Comparison of ENCODE assay signal across 8 mouse cellular contexts in genomic region chr5:137268131-137268910, GRCm38 (mm10). TPM values are rescaled to one million over a fixed set of nuclear protein-coding genes. Genes with fewer than 3 reads are reported as not detected.
A peak's percentile ranks its signal among the peaks of the same experiment; 100 is the strongest.
DNase-seq lines count a peak whose midpoint lies in the region; ATAC-seq and TF ChIP-seq lines count a peak whose summit lies in the region.

No protein-coding gene starts in this region.

- H3K9ac ChIP-seq in liver, postnatal 0 days (replicated peaks), result no peak overlapping the region
- no peak overlapping the region for H3K9ac ChIP-seq in liver, embryonic 11.5 days (ENCODE audit: low read depth, low read length)
- no peak overlapping the region for H3K9ac ChIP-seq in heart, embryonic 11.5 days (ENCODE audit: low read depth, low read length)

- DNase-seq in liver, postnatal 0 days, result no peak
- no peak for DNase-seq in liver, embryonic 11.5 days (ENCODE audit: low spot score)
- DNase-seq in kidney, postnatal 14 days, result peak; percentile 47
- DNase-seq in thymus, postnatal 0 days (ENCODE audit: low spot score), result peak; percentile 54
- no peak for DNase-seq in urinary bladder, postnatal 14 days (ENCODE audit: low spot score)
- no peak for DNase-seq in lung, postnatal 14 days
- DNase-seq in layer of hippocampus, postnatal 14 days (ENCODE audit: low spot score in 2 of 2), result no peak

- 20% methylated on average over 18 of the region's 18 CpGs for WGBS in liver, postnatal 0 days (ENCODE audit: insufficient replicate concordance)
- 29% methylated on average over 17 of the region's 18 CpGs for WGBS in liver, embryonic 11.5 days
- 28% methylated on average over 16 of the region's 18 CpGs for WGBS in heart, embryonic 11.5 days (ENCODE audit: insufficient replicate concordance)

- no peaks in the 10 kb centered on the region for H3K36me3 ChIP-seq in liver, postnatal 0 days (replicated peaks; ENCODE audit: insufficient read depth, low read length)
- H3K36me3 ChIP-seq in liver, embryonic 11.5 days (ENCODE audit: control insufficient read depth, insufficient read depth, low read length), result no peaks in the 10 kb centered on the region
- no peaks in the 10 kb centered on the region for H3K36me3 ChIP-seq in heart, embryonic 11.5 days (ENCODE audit: control insufficient read depth, insufficient read depth, low read length)

- TF ChIP-seq CTCF in liver, postnatal 0 days (IDR thresholded peaks at IDR 0.05; ENCODE audit: low read depth), result no peak

- H3K9me3 ChIP-seq in liver, postnatal 0 days (ENCODE audit: low read length), result peaks cover 6% of the 10 kb centered on the region; the same call in 1 of the 2 replicates
- no peaks in the 10 kb centered on the region; the same call in 1 of the 2 replicates for H3K9me3 ChIP-seq in liver, embryonic 11.5 days (ENCODE audit: control insufficient read depth, low read length)
- H3K9me3 ChIP-seq in heart, embryonic 11.5 days (replicated peaks; ENCODE audit: control insufficient read depth, low read length), result peaks cover 5% of the 10 kb centered on the region; the same call in 1 of the 2 replicates

- peak overlapping the region; percentile 39; the same call in 1 of the 2 replicates for H3K27ac ChIP-seq in liver, postnatal 0 days (ENCODE audit: low read depth)
- no peak overlapping the region for H3K27ac ChIP-seq in liver, embryonic 11.5 days (ENCODE audit: low read depth, low read length)
- no peak overlapping the region for H3K27ac ChIP-seq in heart, embryonic 11.5 days (ENCODE audit: low read depth, low read length)

- peak overlapping the region; percentile 29 for H3K4me2 ChIP-seq in liver, postnatal 0 days (ENCODE audit: low read depth, low read length)
- no peak overlapping the region for H3K4me2 ChIP-seq in liver, embryonic 11.5 days
- 0 out of 2 replicates have a peak overlapping the region, but pooled peaks have one; percentile 3 for H3K4me2 ChIP-seq in heart, embryonic 11.5 days

- H3K4me1 ChIP-seq in liver, postnatal 0 days (ENCODE audit: insufficient read depth), result no peaks in the 10 kb centered on the region
- no peaks in the 10 kb centered on the region; the same call in 1 of the 2 replicates for H3K4me1 ChIP-seq in liver, embryonic 11.5 days (replicated peaks; ENCODE audit: control insufficient read depth, insufficient read depth, low read length)
- H3K4me1 ChIP-seq in heart, embryonic 11.5 days (ENCODE audit: control insufficient read depth, insufficient read depth, low read length), result no peaks in the 10 kb centered on the region

- no peaks in the 10 kb centered on the region for H3K27me3 ChIP-seq in liver, postnatal 0 days (ENCODE audit: insufficient read depth, low read length)
- H3K27me3 ChIP-seq in liver, embryonic 11.5 days (replicated peaks; ENCODE audit: control insufficient read depth, insufficient read depth, low read length), result no peaks in the 10 kb centered on the region
- no peaks in the 10 kb centered on the region for H3K27me3 ChIP-seq in heart, embryonic 11.5 days (ENCODE audit: control insufficient read depth, insufficient read depth, low read length)

- no peak overlapping the region for H3K4me3 ChIP-seq in liver, postnatal 0 days (ENCODE audit: low read depth, low read length)
- H3K4me3 ChIP-seq in liver, embryonic 11.5 days (ENCODE audit: low read depth, low read length), result no peak overlapping the region
- H3K4me3 ChIP-seq in heart, embryonic 11.5 days (ENCODE audit: low read depth, low read length), result no peak overlapping the region

- no peak for TF ChIP-seq EP300 in liver, postnatal 0 days (IDR thresholded peaks at IDR 0.05; ENCODE audit: low read depth)

- no peak; the same call in 1 of the 2 replicates for ATAC-seq in liver, postnatal 0 days
- no peak for ATAC-seq in liver, embryonic 11.5 days (replicated peaks; ENCODE audit: low FRiP score)
- no peak for ATAC-seq in heart, embryonic 11.5 days (replicated peaks; ENCODE audit: insufficient number of reproducible peaks, low FRiP score, low TSS enrichment)

RNA-seq across cellular contexts. Expression of gene Ache, which starts 19.0 kb away (rescaled TPM):
- polyA plus RNA-seq in liver, postnatal 0 days (2015; fragmentation: Nextera tagmentation; extraction: Ambion mirVana), result 10.3 and 11.1 TPM in 2 replicates
- polyA plus RNA-seq in liver, embryonic 11.5 days (2014; fragmentation: Nextera tagmentation; extraction: Ambion mirVana), result 22.7 and 23.3 TPM in 2 replicates
- polyA plus RNA-seq in heart, embryonic 11.5 days (2014; fragmentation: Nextera tagmentation; extraction: Ambion mirVana), result 20.3 and 22.2 TPM in 2 replicates
- polyA plus RNA-seq in thymus, postnatal 0 days (2015; fragmentation: Nextera tagmentation; extraction: Ambion mirVana), result 25.9 and 26.3 TPM in 2 replicates
- 100 to 1,000 TPM in 1 of 2 experiments, 10 to 100 TPM in 1; 85.6 to 100 TPM for total RNA-seq in layer of hippocampus, postnatal 14 days (2021)

RNA-seq across cellular contexts. Expression of gene Ufsp1, which starts 26.1 kb away (rescaled TPM):
- polyA plus RNA-seq in liver, postnatal 0 days (2015; fragmentation: Nextera tagmentation; extraction: Ambion mirVana), result 9.1 and 9.5 TPM in 2 replicates
- 13.3 and 13.5 TPM in 2 replicates for polyA plus RNA-seq in liver, embryonic 11.5 days (2014; fragmentation: Nextera tagmentation; extraction: Ambion mirVana)
- 9.1 and 10.3 TPM in 2 replicates for polyA plus RNA-seq in heart, embryonic 11.5 days (2014; fragmentation: Nextera tagmentation; extraction: Ambion mirVana)
- polyA plus RNA-seq in thymus, postnatal 0 days (2015; fragmentation: Nextera tagmentation; extraction: Ambion mirVana), result 16.6 and 21.0 TPM in 2 replicates
- 10 to 100 TPM; 18.0 to 19.9 TPM for total RNA-seq in layer of hippocampus, postnatal 14 days (2021)

RNA-seq across cellular contexts. Expression of gene Srrt, which starts 39.2 kb away (rescaled TPM):
- 24.1 and 28.2 TPM in 2 replicates for polyA plus RNA-seq in liver, postnatal 0 days (2015; fragmentation: Nextera tagmentation; extraction: Ambion mirVana)
- 165 and 169 TPM in 2 replicates for polyA plus RNA-seq in liver, embryonic 11.5 days (2014; fragmentation: Nextera tagmentation; extraction: Ambion mirVana)
- polyA plus RNA-seq in heart, embryonic 11.5 days (2014; fragmentation: Nextera tagmentation; extraction: Ambion mirVana), result 92.0 and 96.9 TPM in 2 replicates
- polyA plus RNA-seq in thymus, postnatal 0 days (2015; fragmentation: Nextera tagmentation; extraction: Ambion mirVana), result 114 and 118 TPM in 2 replicates
- 100 to 1,000 TPM; 189 to 217 TPM for total RNA-seq in layer of hippocampus, postnatal 14 days (2021)

RNA-seq across cellular contexts. Expression of gene Trip6, which starts 45.9 kb away (rescaled TPM):
- 7.5 and 9.2 TPM in 2 replicates for polyA plus RNA-seq in liver, postnatal 0 days (2015; fragmentation: Nextera tagmentation; extraction: Ambion mirVana)
- 31.0 and 31.6 TPM in 2 replicates for polyA plus RNA-seq in liver, embryonic 11.5 days (2014; fragmentation: Nextera tagmentation; extraction: Ambion mirVana)
- polyA plus RNA-seq in heart, embryonic 11.5 days (2014; fragmentation: Nextera tagmentation; extraction: Ambion mirVana), result 36.7 and 41.1 TPM in 2 replicates
- polyA plus RNA-seq in thymus, postnatal 0 days (2015; fragmentation: Nextera tagmentation; extraction: Ambion mirVana), result 17.1 and 17.4 TPM in 2 replicates
- total RNA-seq in layer of hippocampus, postnatal 14 days (2021), result 1 to 10 TPM; 4.6 to 6.0 TPM

RNA-seq across cellular contexts. Expression of gene Muc3a, which starts 56.1 kb away (rescaled TPM):
- polyA plus RNA-seq in liver, postnatal 0 days (2015; fragmentation: Nextera tagmentation; extraction: Ambion mirVana), result 0.07 and 0.09 TPM in 2 replicates
- 0.43 TPM in 1 of 2 replicates, not detected in the other for polyA plus RNA-seq in liver, embryonic 11.5 days (2014; fragmentation: Nextera tagmentation; extraction: Ambion mirVana)
- 0.27 and 0.45 TPM in 2 replicates for polyA plus RNA-seq in heart, embryonic 11.5 days (2014; fragmentation: Nextera tagmentation; extraction: Ambion mirVana)
- 1.7 TPM in 2 replicates for polyA plus RNA-seq in thymus, postnatal 0 days (2015; fragmentation: Nextera tagmentation; extraction: Ambion mirVana)
- total RNA-seq in layer of hippocampus, postnatal 14 days (2021), result 1 to 10 TPM; 4.5 to 5.7 TPM

Comparison
In these comparisons a context has a peak if more than half of its experiments do, and no peak if none do; other contexts are left out.
1. DNase-seq: peak in kidney, postnatal 14 days (single experiment) and thymus, postnatal 0 days (single experiment); none in liver, postnatal 0 days (single experiment), liver, embryonic 11.5 days (single experiment), urinary bladder, postnatal 14 days (single experiment), lung, postnatal 14 days (single experiment) and layer of hippocampus, postnatal 14 days (0 of 2).